Mouse (Mus musculus): ENCODE measurements at regions not wholly inside any gene's neighbourhood (a gene's known extent, or its start where the extent isn't known, plus 50 kb on each side); places are given as distances from the start of the nearest gene placed in this dataset.
A peak's percentile ranks its signal among the peaks of the same experiment; 100 is the strongest.

DNA sequence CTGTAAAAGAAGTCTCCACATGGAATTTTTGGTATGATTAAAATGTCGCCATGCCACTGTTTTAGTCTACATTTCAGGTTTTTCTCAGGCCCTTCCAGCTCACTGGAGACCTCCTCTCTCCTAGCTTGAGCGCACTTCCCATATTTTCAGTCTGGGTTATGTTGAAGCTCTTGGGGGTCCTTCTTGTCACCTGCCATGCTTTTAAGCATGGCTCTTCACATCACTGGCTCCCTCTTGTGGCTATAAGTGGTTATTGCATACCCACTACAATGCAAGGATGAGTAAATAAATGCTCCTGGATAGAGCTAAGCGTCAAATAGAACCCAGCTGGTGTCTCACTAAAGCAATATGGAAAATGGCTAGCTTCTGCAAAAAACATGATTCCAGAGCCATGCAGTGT is 255.1 kb upstream of the Tsc22d2 start:
- peak in 1 of 2 experiments; percentile 14 for DNase-seq

DNA sequence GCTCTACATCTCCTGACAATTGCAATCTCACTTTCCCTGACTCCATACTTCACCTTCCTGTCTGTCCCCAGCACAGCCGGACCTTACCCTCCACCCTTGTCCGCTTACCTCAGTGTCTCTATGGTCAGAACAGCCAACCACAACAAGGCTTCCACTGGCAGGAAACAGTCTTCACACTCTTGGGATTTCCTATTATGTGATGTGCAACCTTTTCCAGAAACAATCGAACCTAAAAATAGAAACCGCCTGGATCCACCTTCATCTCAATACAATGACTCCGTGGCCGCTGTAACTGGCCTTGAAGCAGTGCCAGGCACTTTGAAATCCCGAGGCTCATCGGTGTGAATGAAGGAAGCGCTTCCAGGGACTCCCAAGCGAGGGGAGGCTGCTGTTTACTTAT is 252.3 kb upstream of the Tsc22d2 start:
- DNase-seq = peak; percentile 51 to 75

DNA sequence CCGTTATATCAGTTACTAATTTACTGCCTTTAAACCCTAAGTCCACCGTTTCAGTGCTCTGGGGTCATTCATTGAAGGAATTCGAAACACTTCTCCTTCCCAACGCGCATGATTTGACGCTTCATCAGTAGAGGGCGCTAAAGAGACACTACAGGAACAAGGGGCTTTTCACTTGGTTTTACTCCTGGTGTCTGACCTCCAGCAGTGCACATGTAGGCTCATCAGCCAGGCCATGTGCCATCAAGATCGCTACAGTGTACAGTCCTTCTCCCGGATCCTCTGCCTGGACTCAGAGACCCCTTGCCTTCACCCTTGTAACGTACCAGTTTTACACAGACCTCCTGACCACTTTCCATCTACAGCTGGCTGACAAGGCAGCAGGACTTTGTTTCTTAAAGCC is 250.7 kb upstream of the Tsc22d2 start:
- peak; percentile 53 to 80 for DNase-seq

DNA sequence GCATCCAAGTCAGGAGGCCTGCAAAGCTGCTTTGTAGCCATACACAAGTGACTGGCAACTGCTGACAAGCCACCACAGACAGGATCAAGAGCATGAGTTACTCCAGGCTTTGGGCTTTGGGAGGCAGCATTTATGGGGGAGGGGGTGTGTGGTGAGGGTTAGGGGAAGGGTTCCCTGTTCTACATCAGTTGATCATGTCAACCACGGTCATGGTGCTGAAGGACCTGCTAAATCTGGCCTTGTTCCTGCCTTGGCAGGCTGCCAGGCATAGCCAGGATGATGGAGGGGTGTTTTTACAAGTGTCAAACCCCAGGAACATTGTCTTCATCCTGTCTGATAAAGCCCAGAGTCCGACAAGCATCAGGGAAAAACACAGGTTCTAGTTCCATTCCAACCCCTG is 247.9 kb upstream of the Tsc22d2 start:
- peak; percentile 13 to 56 for DNase-seq

DNA sequence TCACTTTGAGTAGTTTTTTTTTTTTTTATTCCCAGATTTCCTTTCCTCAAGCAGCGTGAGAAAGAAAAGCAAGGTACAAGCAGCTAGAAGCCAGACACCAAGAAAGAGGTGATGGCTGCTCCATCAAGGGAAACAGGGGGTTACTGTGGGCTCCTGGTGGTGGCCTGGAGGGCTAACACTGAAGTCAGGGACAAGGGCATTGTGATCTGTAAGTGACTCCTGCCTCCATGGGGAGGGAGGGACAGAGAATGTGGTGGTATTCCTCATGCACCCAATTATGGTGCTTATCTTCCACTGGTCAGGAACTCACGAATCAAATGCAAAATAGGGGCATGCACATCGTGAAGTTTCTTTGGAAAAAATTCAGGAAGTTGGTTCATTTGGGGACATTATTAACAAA is 247.4 kb upstream of the Tsc22d2 start:
- no peak for DNase-seq

DNA sequence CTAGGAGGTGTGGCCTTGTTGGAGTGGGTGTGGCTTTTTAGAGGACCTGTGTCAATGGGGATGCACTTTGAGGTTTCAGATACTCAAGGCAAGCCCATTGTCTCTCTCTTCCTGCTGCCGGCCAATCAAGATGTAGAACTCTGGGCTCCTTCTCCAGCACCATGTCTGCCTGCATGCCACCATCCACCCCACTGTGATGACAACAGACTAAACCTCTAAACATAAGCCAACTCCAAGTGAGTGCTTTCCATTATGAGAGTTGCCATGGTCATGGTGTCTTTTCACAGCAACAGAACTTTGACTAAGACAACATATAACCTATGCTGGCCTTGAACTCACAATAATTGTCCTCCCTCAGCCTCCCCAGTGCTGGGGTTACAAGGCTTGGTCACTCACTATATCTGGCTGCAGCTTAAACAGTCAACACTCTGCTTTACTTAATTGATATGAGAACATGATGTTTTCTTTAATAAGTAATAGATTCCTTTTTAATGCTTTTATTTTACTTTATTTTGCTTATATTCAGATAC is 246.7 kb upstream of the Tsc22d2 start:
- DNase-seq = no peak

DNA sequence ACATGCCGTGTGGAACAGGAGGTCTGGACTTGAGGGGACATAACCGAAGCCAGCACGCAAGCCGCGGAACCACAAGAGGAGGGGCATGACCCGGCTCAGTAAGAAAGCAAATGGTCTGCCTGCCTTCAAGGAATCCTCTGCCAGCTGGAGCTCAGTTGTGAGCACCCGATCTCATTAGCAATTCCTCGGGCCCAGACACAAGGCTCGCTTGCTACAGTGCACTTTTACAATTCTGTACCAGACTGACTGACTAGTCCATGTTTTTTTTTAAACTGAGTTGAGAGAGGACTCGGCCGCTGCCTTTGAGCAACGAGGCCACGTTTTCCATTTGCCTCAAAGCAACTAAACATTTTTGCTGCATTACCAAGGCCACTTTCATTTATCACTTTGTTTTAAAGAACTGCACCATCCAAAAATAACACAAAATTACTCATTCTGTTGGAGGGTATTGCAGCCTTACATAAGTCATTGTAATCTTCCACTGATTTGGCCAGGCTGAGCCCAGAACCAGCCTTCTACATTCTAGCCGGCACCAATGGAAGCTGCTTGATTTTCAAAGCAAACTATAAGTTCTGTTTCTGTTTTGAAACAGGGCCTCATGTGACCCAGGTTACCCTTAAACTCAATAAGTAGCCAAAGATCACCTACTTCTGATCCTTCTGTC is 245.9 kb upstream of the Tsc22d2 start:
- DNase-seq = peak; percentile 26 to 77

DNA sequence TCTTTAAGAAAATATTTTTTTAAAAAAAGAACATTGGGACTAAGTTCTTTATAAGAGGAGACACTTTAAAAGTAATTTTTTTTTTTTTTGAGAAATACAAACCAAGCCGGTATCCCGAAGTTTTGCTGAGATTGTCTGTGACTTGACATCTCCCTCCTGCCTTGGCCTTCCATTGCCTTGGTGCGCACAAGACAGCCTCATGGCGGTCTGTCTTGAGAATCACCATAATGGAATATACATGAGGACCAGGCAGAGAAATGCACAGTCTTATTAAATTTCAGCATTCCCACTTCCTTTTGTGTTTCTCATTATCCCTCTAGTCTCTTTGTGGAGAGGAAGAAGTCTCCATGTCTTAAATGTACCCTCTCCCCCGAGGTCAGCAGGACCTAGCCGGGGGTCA is 244.7 kb upstream of the Tsc22d2 start:
- DNase-seq = no peak

DNA sequence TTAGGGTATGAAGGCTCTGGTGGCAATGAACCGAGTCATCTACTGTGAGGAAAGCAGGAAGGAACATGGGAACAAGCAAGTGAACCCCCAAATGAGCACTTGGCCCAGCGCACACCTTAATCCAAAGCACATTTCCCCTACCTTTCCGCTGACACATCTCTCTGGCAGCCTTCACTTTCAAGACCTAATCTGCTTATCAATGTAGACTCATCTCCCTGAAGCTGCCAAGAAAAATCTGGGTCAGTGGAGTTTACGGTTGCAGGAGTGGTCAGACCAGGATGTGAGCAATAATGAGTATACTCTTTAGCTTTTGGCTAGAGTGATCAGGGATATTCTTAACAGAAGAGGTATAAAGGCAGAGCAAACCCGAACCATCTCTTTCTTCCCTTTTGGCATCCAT is 242.4 kb upstream of the Tsc22d2 start:
- no peak for DNase-seq

DNA sequence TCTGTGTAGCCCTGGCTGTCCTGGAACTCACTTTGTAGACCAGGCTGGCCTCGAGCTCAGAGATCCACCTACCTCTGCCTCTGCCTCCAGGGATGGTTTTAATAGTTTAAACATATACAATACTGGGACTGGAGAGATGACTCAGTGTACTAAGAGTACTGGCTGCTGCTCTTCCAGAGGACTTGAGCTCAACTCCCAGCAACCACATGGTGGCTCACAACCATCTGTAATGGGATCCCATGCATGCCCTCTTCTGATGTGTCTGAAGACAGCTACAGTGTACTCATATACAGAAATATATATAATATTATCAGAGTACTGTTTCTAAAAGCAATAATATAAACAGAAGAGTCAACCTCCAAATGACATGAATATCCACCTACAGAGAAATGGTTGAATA is 240.7 kb upstream of the Tsc22d2 start:
- DNase-seq = no peak

DNA sequence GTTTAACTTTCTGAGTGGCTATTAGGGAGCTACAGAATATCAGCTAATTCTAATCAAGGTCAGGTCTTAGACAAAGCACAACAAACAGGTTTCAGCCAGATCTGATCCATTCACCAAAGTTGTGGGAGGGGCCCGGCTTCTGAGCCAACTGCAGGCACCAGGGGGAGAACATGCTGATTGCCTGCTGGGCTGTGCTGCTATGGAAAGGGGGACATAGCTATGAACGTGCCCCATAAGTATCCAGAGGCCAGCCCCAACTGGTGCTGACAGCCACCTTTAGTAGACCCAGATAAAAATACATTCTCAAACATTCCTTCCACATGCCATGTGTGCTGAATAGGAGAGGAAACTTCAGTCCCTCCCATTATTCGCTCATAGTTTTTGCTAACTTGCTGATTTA is 232.8 kb upstream of the Tsc22d2 start:
- no peak for DNase-seq

DNA sequence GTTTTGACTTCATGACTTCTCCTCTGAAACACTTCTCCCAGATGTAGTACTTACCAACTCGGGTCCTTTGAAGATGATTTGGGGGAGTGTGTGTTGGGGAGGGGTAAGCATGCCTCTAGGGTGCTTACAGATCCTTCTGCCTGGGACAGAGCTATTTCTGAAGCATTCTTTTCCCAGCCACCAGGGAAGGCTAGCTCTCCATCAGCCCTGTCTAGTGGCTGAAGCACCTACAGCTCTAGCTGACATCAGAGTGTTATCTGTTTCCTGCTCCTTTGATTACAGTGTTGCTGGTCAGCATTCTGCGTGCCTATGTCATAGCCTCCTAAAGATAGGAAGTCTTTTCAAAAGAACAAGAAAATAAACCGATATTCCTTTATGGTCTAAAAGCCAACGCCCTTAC is 232.2 kb upstream of the Tsc22d2 start:
- no peak for DNase-seq

DNA sequence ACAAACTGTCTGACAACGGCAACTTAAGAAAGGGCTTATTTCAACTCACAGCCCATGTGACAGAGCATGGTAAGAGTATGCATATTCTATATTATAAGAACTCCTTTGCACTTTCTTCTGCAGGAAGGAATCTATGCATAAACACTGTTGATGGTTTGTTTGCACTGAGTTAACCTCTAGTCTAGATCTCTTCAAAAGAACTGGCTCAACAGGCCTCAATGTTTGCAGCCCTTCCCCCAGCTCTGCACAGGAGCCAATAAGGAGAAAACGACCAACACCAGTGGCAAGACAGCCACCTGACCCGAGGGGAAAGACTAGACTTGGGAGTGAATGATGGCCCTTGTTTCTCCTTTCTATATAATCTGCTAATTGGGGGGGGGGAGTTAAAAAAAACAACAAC is 231.2 kb upstream of the Tsc22d2 start:
- DNase-seq = no peak

DNA sequence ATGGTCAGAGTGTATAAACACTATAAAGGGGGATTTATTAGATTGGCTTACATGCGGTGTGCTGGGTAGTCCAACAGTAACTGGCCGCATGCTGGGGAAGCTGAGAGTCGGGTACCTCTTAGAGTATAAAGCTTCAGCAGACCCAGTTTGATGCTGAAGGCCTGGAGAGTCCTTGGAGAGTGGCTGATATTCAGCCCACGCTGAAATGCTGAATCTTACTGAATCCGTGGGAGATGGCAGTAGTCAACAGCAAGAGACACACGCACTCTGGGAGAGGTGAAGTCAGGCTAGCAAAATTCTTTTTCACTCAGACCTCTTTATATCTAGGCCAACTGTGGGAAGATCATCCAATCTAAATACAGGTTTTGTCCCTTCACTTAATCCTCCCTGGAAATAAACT is 214.1 kb upstream of the Tsc22d2 start:
- DNase-seq = no peak

DNA sequence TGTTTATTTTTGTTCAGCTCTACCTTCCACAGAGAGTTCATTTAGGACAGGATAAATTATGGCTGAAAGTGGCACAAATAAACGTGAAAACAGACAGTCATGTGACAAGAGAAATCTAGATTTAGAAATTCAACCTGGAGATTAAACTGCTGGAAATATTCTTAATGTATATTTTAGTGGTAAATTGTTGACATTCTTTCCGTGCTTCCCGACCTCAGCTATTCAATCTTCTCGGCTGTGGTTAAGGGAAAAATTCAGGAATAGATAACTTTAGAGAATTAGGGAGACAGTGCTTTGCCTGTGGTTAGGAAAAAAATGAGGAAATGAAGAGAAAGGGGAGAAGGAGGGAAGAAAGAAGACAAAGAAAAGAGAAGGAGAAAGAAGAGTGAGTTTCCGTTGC is 211.7 kb upstream of the Tsc22d2 start:
- no peak for DNase-seq

DNA sequence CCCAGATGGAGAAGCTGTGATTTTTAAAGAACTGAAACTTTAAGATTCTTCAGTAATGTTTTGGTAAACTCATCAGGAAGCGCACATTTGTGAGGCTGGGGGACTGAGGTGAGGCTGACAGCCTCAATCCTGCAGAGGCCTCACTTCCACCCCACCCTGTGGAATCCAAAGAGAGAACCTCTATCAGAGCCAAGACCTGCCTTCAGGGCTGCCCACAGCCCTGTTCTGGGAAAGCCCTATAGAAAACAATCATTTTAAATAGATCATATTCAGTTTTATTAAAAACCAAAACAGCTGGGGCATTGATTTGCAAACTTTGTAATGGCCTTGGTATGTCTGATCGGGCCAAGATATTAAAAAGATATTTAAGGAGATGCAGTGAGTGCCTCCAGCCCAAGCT is 210.7 kb upstream of the Tsc22d2 start:
- DNase-seq = no peak

DNA sequence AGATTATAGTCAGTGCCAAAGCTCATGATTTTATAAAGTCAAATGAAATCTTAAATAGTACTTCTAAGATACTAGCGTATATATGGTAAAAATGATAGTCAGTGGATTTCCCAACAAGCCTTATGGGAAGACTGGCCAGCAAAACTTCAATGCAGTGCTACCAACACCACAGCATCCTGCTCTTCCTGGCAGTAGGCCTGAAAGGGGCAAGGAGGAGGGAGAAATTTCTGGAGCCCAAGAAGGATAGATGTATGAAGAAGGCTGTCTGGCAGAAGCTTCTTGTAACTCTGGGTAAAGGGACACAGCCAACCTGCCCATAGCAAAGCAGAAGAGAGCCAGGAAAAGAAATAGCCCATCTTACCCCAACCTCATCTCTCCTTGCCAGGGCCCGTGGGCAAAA is 209.0 kb upstream of the Tsc22d2 start:
- DNase-seq = peak in 1 of 2 experiments; percentile 20

DNA sequence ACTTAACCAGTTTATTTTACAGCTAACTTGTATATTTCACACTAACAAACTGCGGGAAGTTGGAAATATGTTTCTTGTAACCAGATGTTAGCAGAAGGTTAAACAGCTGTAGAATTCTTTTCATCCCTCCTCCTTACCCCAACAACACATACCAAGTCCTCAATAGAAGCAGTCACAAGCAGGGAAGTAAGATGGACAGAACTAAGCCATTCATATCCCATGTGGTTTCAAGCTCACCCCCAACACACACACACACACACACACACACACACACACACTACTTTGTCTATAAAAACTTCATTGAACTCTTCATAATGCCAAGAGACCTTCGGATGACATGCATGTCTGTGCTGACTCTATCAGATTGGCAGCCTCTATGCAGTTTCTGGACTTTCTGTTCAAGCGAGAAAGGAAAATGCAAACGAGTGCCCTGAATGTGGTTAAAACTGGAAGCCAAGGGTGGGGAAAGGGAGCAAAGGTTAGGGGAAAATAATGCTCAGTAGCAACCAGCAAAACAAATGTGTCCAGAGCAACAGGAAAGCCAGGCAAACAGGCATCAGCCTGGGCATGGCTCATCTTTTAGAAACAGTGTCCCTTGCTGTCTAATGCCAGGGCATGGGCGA is 207.6 kb upstream of the Tsc22d2 start:
- no peak for DNase-seq

DNA sequence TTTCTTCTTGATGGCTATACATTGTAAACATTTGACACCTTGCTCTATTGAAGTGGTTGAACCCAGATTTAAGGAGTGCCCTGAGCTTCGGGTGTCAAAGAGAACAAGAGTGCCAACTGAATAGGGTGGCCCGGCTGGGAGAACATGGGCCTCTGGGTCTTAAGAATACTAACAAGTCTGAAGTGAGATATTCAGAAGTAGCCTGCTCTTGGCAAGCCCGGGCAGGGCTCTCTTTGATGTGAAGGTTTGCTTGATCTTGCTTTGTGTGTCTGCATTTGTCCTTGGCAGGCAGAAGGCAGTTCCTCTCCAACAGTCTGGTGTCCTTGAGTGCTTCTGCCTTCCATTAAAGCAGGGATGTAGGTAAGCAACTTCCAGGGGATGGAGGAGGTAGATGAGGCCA is 203.5 kb upstream of the Tsc22d2 start:
- peak in 1 of 2 experiments; percentile 20 for DNase-seq

DNA sequence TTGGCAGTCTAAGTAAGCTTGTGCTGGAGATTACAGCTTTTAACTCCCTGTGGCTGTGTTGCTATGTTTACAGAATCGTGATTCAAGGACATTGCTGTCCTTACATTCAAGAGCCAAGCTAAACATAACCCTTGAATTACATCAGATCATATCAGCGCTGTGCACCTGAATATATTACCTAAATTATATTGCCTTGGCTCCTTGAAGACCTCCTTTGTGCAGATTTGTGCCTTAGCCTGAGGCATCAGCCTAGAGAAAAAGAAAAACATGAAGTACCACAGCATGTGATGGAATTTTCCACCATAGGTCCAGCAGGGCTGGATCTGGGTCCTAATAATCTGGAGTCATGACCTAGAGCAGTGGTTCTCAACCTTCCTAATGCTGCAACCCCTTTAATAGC is 189.8 kb upstream of the Tsc22d2 start:
- no peak for DNase-seq

DNA sequence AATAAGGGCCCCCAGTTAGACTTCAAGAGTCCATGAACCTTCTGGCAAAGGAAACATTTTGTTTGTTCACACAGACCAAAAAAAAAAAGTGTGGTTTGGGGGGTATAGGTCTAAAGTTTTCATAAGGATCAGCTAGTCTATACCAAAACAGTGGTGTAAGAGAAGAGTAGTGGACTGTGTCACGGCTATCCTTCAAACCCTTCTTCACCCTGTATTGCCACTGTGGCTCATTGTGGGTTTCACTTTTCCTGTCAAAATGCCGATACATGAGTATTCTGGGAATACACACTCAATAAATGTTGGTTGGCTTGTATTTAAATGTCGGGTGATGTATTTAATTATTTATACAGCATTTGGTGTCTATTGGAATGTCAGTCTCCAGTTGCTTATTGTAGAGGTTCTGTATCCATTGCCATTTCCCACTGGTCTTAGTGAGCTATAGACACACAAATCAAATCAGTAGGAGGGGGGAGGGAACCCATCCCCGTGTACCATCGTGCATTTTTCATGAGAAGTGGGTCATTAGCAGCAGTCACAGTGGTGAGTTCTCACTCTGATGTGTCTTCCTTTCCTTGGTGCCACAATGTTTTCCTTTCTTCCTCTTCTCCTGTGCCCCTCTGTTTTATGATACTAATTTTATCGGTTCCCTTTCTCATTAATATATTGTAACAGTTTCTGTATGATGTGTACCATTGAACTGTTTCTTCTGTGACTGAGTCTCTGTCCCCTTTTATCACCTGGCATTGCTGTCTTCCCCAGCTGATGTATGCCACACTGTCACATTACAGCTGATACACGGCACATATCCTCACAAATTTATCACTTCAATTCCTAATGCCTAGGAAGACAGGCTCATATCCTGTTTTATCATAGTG is 187.8 kb upstream of the Tsc22d2 start:
- no peak for DNase-seq

DNA sequence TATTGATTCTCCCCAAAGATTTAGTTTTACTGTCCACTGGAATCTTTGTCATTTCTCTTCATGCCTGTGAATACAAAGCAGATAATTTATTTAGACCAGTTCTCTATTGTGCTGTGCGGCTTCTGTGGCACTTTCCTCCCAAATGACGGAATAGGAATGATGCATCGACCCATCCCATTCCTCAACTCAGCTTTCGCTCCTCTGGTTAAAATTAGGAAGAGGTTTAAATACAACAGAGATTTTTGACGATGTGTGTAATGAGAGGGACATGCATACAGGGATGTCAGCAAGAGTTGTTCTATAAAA is 187.2 kb upstream of the Tsc22d2 start:
- no peak for DNase-seq

DNA sequence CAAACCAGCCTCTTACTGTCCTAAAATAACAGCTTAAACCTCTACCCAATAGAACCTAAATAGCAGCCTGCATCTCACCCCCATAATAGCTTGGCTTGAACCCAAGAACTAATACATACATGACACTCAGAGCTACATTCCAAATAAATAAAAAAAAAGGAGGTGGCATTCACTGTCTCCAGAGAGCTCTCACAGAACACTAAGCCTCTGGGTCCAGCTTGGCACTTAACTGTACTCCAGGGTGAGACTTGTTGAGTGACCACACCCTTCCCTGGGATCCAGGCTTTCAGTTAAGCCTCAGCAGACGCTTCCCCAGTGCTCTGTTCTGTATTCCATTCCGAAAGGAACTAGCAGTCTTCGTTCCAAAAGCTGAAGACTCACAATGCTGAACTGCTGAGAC is 186.3 kb upstream of the Tsc22d2 start:
- peak in 1 of 2 experiments; percentile 20 for DNase-seq

DNA sequence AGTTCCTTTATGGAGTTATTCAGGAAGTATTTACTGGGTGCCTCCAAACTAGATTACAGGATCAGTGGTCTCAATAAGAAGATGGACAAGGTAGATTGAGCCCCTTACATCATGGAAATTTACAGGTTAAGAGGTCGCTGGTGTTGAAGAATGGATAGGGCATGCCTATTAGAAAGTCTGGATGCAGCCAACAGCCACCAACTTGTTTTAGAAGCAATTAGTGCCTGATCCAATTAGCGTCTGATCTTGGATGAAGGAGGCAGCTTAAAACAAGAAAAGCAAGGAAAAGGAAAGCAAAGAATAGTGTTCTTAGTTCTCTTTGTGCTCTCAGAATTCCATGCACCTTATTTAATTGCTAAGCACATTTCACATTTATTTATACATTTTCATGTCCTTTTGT is 182.8 kb upstream of the Tsc22d2 start:
- DNase-seq = no peak

Data from lung, postnatal 4 days (tissue).